Mouse (Mus musculus) spleen, adult 12 weeks (tissue): Measurements from ENCODE around the gene Car11.
A peak's percentile ranks its signal among the peaks of the same experiment; 100 is the strongest.
"Not testable (repeated sequence)": the region's sequence is repeated elsewhere in the genome, so short reads cannot be mapped to it uniquely, and the experiment has no call there.

ENCODE experiments used
- DNase-seq: peaks from one replicate; pipeline ENCODE4 v3.0.0; 2022; ENCODE audit warnings: low spot score

Gene Car11

GRCm38 (mm10) chr7:45699523-45700141 is at the start of gene Car11:
TSS of gene Car11 (plus strand) at chr7:45699843.
- no peak for DNase-seq

GRCm38 (mm10) chr7:45650484-45650883 is 49.2 kb upstream of the Car11 start:
- not testable (repeated sequence) for DNase-seq

- no peak for DNase-seq
These were observed 45.1 kb upstream of the Car11 start for GRCm38 (mm10) chr7:45654424-45655047.

GRCm38 (mm10) chr7:45660746-45661478 is 38.7 kb upstream of the Car11 start:
- no peak for DNase-seq

GRCm38 (mm10) chr7:45661702-45662101 is 37.9 kb upstream of the Car11 start:
- DNase-seq, result not testable (repeated sequence)

- no peak for DNase-seq
These were observed 34.1 kb upstream of the Car11 start for GRCm38 (mm10) chr7:45665303-45666138.

- no peak for DNase-seq
These were observed 33.5 kb upstream of the Car11 start, which contains the start of gene Fut2 for GRCm38 (mm10) chr7:45666161-45666560. TSS of gene Fut2 (minus strand) at chr7:45666394.

- DNase-seq, result no peak
These were observed 31.9 kb upstream of the Car11 start for GRCm38 (mm10) chr7:45667761-45668160.

- DNase-seq, result no peak
These were observed 30.7 kb upstream of the Car11 start for GRCm38 (mm10) chr7:45668921-45669320.

- DNase-seq, result no peak
These were observed 21.9 kb upstream of the Car11 start for GRCm38 (mm10) chr7:45677627-45678295.

- no peak for DNase-seq
These were observed 21.1 kb upstream of the Car11 start for GRCm38 (mm10) chr7:45678513-45678912.

GRCm38 (mm10) chr7:45679966-45680621 is 19.5 kb upstream of the Car11 start:
- no peak for DNase-seq

GRCm38 (mm10) chr7:45681046-45681736 is 18.5 kb upstream of the Car11 start:
- DNase-seq, result peak; percentile 12

- peak; percentile 40 for DNase-seq
These were observed 17.2 kb upstream of the Car11 start for GRCm38 (mm10) chr7:45682144-45683126.

GRCm38 (mm10) chr7:45683396-45684050 is 16.1 kb upstream of the Car11 start, which contains the start of gene Ntn5:
TSS of gene Ntn5 (plus strand) at chr7:45684022.
- no peak for DNase-seq

GRCm38 (mm10) chr7:45685811-45686210 is 13.8 kb upstream of the Car11 start:
- DNase-seq, result no peak

GRCm38 (mm10) chr7:45686841-45687240 is 12.8 kb upstream of the Car11 start:
- no peak for DNase-seq

- DNase-seq, result no peak
These were observed 10.5 kb upstream of the Car11 start for GRCm38 (mm10) chr7:45689099-45689498.

- DNase-seq, result no peak
These were observed 9.8 kb upstream of the Car11 start for GRCm38 (mm10) chr7:45689800-45690199.
